Mouse (Mus musculus): ENCODE measurements at regions not wholly inside any gene's neighbourhood (a gene's known extent, or its start where the extent isn't known, plus 50 kb on each side); places are given as distances from the start of the nearest gene placed in this dataset.

GRCm38 (mm10) chr3:156406136-156406535 lies 155.5 kb upstream of the Negr1 start:
- dilution Hi-C loops (cut with MboI; ENCODE audit: extremely low pct_ligation_motif_present, extremely low pct_unique_long_range_greater_than_20kb, low sequenced_read_pairs): no loop called here
- H3K4me3 ChIP-seq (replicated peaks in 1 of 3; ENCODE audit: low read depth in 2 of 3, low read length in 2 of 3, poor library complexity in 1 of 3): no peak overlapping the region
- no peaks in the 10 kb centered on the region for H3K27me3 ChIP-seq (replicated peaks)
- H3K4me2 ChIP-seq (ENCODE audit: insufficient read depth, low read depth, poor library complexity, severe bottlenecking): no peak overlapping the region
- no peaks in the 10 kb centered on the region for H3K79me2 ChIP-seq (replicated peaks; ENCODE audit: control insufficient read depth, extremely low read depth, insufficient read depth, poor library complexity, severe bottlenecking)
- H3K36me3 ChIP-seq (replicated peaks in 1 of 2; ENCODE audit: control insufficient read depth in 1 of 2, insufficient read depth in 1 of 2, low read length in 1 of 2): no peaks in the 10 kb centered on the region
- no peak overlapping the region for H3K9ac ChIP-seq (ENCODE audit: insufficient read depth, low read depth)
- TF ChIP-seq EP300 (IDR thresholded peaks at IDR 0.05; ENCODE audit: low read length) (no peak), ZMIZ1 (IDR thresholded peaks at IDR 0.05; ENCODE audit: low read depth, low read length) (no peak)
- H3K4me1 ChIP-seq (ENCODE audit: control insufficient read depth in 1 of 2, insufficient read depth in 2 of 2): no peaks in the 10 kb centered on the region
- no peak overlapping the region for H3K27ac ChIP-seq (ENCODE audit: insufficient read depth, low read depth)
- H3K9me3 ChIP-seq (replicated peaks; ENCODE audit: low read length): peaks cover 26% of the 10 kb centered on the region
- no peak for DNase-seq (ENCODE audit: extremely low read depth)
- in situ Hi-C loops (cut with MboI; ENCODE audit: low pct_ligation_motif_present, low pct_unique_long_range_greater_than_20kb, low sequenced_read_pairs): no loop called here

GRCm38 (mm10) chr3:156407112-156407511 lies 154.5 kb upstream of the Negr1 start:
- H3K9me3 ChIP-seq (replicated peaks; ENCODE audit: low read length): peaks cover 24% of the 10 kb centered on the region
- no peaks in the 10 kb centered on the region for H3K27me3 ChIP-seq (replicated peaks)
- no peaks in the 10 kb centered on the region for H3K4me1 ChIP-seq (ENCODE audit: control insufficient read depth in 1 of 2, insufficient read depth in 2 of 2)
- no peak for TF ChIP-seq IRF4 (IDR thresholded peaks at IDR 0.05; ENCODE audit: low read depth, low read length)
- TF ChIP-seq HCFC1 (IDR thresholded peaks at IDR 0.05; ENCODE audit: low read depth, low read length): no peak
- TF ChIP-seq CHD1 (IDR thresholded peaks at IDR 0.05; ENCODE audit: low read depth, low read length): no peak
- no peak for TF ChIP-seq ZC3H11A (IDR thresholded peaks at IDR 0.05; ENCODE audit: low read depth, low read length)
- TF ChIP-seq MYC (IDR thresholded peaks at IDR 0.05; ENCODE audit: low read depth, low read length): no peak
- no peak for TF ChIP-seq MAZ (IDR thresholded peaks at IDR 0.05; ENCODE audit: low read depth, low read length)
- no peak for TF ChIP-seq ETS1 (conservative IDR thresholded peaks at IDR 0.05; ENCODE audit: low read depth, low read length)
- TF ChIP-seq USF2 (conservative IDR thresholded peaks at IDR 0.05; ENCODE audit: low read depth, low read length): no peak
- TF ChIP-seq ZMIZ1 (IDR thresholded peaks at IDR 0.05; ENCODE audit: low read depth, low read length): no peak
- no peak for TF ChIP-seq SMC3 (IDR thresholded peaks at IDR 0.05; ENCODE audit: low read depth, low read length)
- no peak for TF ChIP-seq RCOR1 (conservative IDR thresholded peaks at IDR 0.05; ENCODE audit: low read depth, low read length)
- no peak for TF ChIP-seq MXI1 (IDR thresholded peaks at IDR 0.05; ENCODE audit: low read depth, low read length)
- no peak for TF ChIP-seq ZNF384 (IDR thresholded peaks at IDR 0.05; ENCODE audit: low read depth, low read length)
- no peak for TF ChIP-seq BHLHE40 (IDR thresholded peaks at IDR 0.05; ENCODE audit: low read depth, low read length)
- no peak for TF ChIP-seq MAX (IDR thresholded peaks at IDR 0.05; ENCODE audit: low read length)
- TF ChIP-seq NELFE (IDR thresholded peaks at IDR 0.05; ENCODE audit: low read depth, low read length): no peak
- DNase-seq (ENCODE audit: extremely low read depth): no peak
- H3K79me2 ChIP-seq (replicated peaks; ENCODE audit: control insufficient read depth, extremely low read depth, insufficient read depth, poor library complexity, severe bottlenecking): no peaks in the 10 kb centered on the region
- dilution Hi-C loops (cut with MboI; ENCODE audit: extremely low pct_ligation_motif_present, extremely low pct_unique_long_range_greater_than_20kb, low sequenced_read_pairs) (no loop called here), in situ Hi-C loops (cut with MboI; ENCODE audit: low pct_ligation_motif_present, low pct_unique_long_range_greater_than_20kb, low sequenced_read_pairs) (no loop called here)
- H3K27ac ChIP-seq (ENCODE audit: insufficient read depth, low read depth): no peak overlapping the region
- H3K36me3 ChIP-seq (replicated peaks in 1 of 2; ENCODE audit: control insufficient read depth in 1 of 2, insufficient read depth in 1 of 2, low read length in 1 of 2): no peaks in the 10 kb centered on the region
- no peak overlapping the region for H3K4me2 ChIP-seq (ENCODE audit: insufficient read depth, low read depth, poor library complexity, severe bottlenecking)
- H3K9ac ChIP-seq (ENCODE audit: insufficient read depth, low read depth): no peak overlapping the region
- H3K4me3 ChIP-seq (replicated peaks in 1 of 3; ENCODE audit: low read depth in 2 of 3, low read length in 2 of 3, poor library complexity in 1 of 3): no peak overlapping the region

Measured in CH12.LX (cell line).